Mouse (Mus musculus) B cell, adult 67 days (primary cell): ENCODE measurements around the gene Tbc1d22b. TPM values are rescaled to one million over a fixed set of nuclear protein-coding genes. Genes with fewer than 3 reads are reported as not detected.

Source experiments
- total RNA-seq, 2 experiments: library from RNA; stranded (reverse); gene quantifications; 4 replicates each; pipeline ENCODE4 v1.2.4; 2023

The Tbc1d22b gene
- total RNA-seq: 10 to 100 TPM; 23.1 to 23.8 TPM

GRCm38 (mm10) chr17:29549543-29550428 is at the start of gene Tbc1d22b, which contains the start of gene Gm17657:
Tbc1d22b (plus strand) TSS chr17:29549785.
Gm17657 (minus strand) TSS chr17:29549638.

GRCm38 (mm10) chr17:29552162-29552732 is 2.7 kb downstream of the Tbc1d22b start, which contains the start of gene Tmem217:
Tmem217 (minus strand) TSS chr17:29552385.

GRCm38 (mm10) chr17:29614115-29615023 is 64.8 kb downstream of the Tbc1d22b start, which contains the start of the genes Rnf8 and Gm28043:
Rnf8 (plus strand) TSS chr17:29614790.
Gm28043 (plus strand) TSS chr17:29614876.

Other genes with a start within 250 kb of the Tbc1d22b start
- gene Pi16, start 232.1 kb upstream of the Tbc1d22b start, total RNA-seq: 1 to 10 TPM in 1 of 2 experiments, under 1 TPM in 1; 0.77 to 1.7 TPM
- 100 to 1,000 TPM; 101 to 108 TPM for gene Mtch1, start 201.9 kb upstream of the Tbc1d22b start, total RNA-seq
- gene Fgd2, start 188.9 kb upstream of the Tbc1d22b start, total RNA-seq: 100 to 1,000 TPM; 513 to 548 TPM
- 100 to 1,000 TPM; 157 to 170 TPM for gene Pim1, start 59.0 kb upstream of the Tbc1d22b start, total RNA-seq
- not detected for gene Gm17657, start 147 bp upstream of the Tbc1d22b start, total RNA-seq
- not detected for gene Tmem217, start 2.6 kb downstream of the Tbc1d22b start, total RNA-seq
- gene Rnf8, start 65.0 kb downstream of the Tbc1d22b start, total RNA-seq: 10 to 100 TPM; 52.1 to 59.8 TPM
- gene Gm28043, start 65.1 kb downstream of the Tbc1d22b start, total RNA-seq: 10 to 100 TPM; 23.0 TPM
- gene Cmtr1, start 110.8 kb downstream of the Tbc1d22b start, total RNA-seq: 100 to 1,000 TPM; 229 to 264 TPM
- 10 to 100 TPM; 13.9 to 23.3 TPM for gene Ccdc167, start 167.3 kb downstream of the Tbc1d22b start, total RNA-seq